Mouse (Mus musculus) limb, embryonic 14.5 days (tissue): ENCODE measurements around the gene Fggy. TPM values are rescaled to one million over a fixed set of nuclear protein-coding genes. Genes with fewer than 3 reads are reported as not detected.

Experiments
- ATAC-seq: fragments of 200-750 bp; cut with Nextera tagmentation; 2 replicates; pipeline ENCODE4 v1.8.0; 2017; ENCODE audit warnings: low read depth, moderate number of reproducible peaks, moderate TSS enrichment; ENCODE audit not compliant: low FRiP score
- DNase-seq: peaks from one replicate; pipeline ENCODE4 v3.0.0-alpha.2; 2015; ENCODE audit warnings: low spot score
- H3K27ac ChIP-seq: fragments of 300-500 bp; sonication (generic); replicated peaks from 2 replicates; pipeline ENCODE4 v1.5.1; 2014; ENCODE audit warnings: low read depth, mild to moderate bottlenecking, low read length, moderate library complexity, mixed read lengths
- H3K27me3 ChIP-seq: fragments of 300-500 bp; sonication (generic); 2 replicates; pipeline ENCODE4 v1.6.1; 2014; ENCODE audit warnings: low read length, mixed read lengths; ENCODE audit not compliant: control insufficient read depth, insufficient read depth
- H3K36me3 ChIP-seq: fragments of 300-500 bp; sonication (generic); 2 replicates; pipeline ENCODE4 v1.6.1; 2014; ENCODE audit warnings: mild to moderate bottlenecking, low read length, moderate library complexity, mixed read lengths; ENCODE audit not compliant: control insufficient read depth, insufficient read depth
- H3K4me1 ChIP-seq: fragments of 300-500 bp; sonication (generic); 2 replicates; pipeline ENCODE4 v1.6.1; 2014; ENCODE audit warnings: antibody characterized with exemption, low read length, mixed read lengths; ENCODE audit not compliant: control insufficient read depth, insufficient read depth
- H3K4me2 ChIP-seq: fragments of 300-500 bp; sonication (generic); replicated peaks from 2 replicates; pipeline ENCODE4 v1.6.1; 2014; ENCODE audit warnings: low read depth, mild to moderate bottlenecking, low read length, moderate library complexity; ENCODE audit not compliant: severe bottlenecking
- H3K4me3 ChIP-seq: fragments of 300-500 bp; sonication (generic); replicated peaks from 2 replicates; pipeline ENCODE4 v1.5.1; 2014; ENCODE audit warnings: low read length
- H3K9ac ChIP-seq: fragments of 300-500 bp; sonication (generic); 2 replicates; pipeline ENCODE4 v1.6.1; 2014; ENCODE audit warnings: mild to moderate bottlenecking, low read depth, low read length, moderate library complexity; ENCODE audit not compliant: severe bottlenecking
- H3K9me3 ChIP-seq: fragments of 300-500 bp; sonication (generic); 2 replicates; pipeline ENCODE4 v1.6.1; 2016; ENCODE audit warnings: low read length; ENCODE audit not compliant: control insufficient read depth
- POLR2A ChIP-seq: fragments of 200-500 bp; IDR thresholded peaks from 2 replicates; pipeline ENCODE4 v1.8.0; 2012; ENCODE audit warnings: inconsistent platforms, mild to moderate bottlenecking, moderate library complexity, borderline replicate concordance; ENCODE audit not compliant: insufficient read depth, insufficient read length; ENCODE audit errors: extremely low read depth
- WGBS: fragments of 180-500 bp; shearing (Covaris S2); extraction: QIAGEN DNeasy Blood & Tissue Kit; methylation state at CpG from one replicate; pipeline ENCODE4 v1.1.7; 2014; 5-methylcytosine and 5-hydroxymethylcytosine counted together
- polyA plus RNA-seq, 2 experiments: library from polyadenylated mRNA; depleted of rRNA in 1 of 2; stranded (reverse) in 1 of 2; unstranded in 1 of 2; fragments of >200 nt; fragmentation: Nextera tagmentation in 1 of 2; extraction: Ambion mirVana in 1 of 2; gene quantifications; 2 replicates each; pipeline versions ENCODE4 v1.2.1 to v1.2.3; 2012 to 2014

The Fggy gene
- polyA plus RNA-seq, 2 experiments, result 5.7 to 7.8 TPM

DNA sequence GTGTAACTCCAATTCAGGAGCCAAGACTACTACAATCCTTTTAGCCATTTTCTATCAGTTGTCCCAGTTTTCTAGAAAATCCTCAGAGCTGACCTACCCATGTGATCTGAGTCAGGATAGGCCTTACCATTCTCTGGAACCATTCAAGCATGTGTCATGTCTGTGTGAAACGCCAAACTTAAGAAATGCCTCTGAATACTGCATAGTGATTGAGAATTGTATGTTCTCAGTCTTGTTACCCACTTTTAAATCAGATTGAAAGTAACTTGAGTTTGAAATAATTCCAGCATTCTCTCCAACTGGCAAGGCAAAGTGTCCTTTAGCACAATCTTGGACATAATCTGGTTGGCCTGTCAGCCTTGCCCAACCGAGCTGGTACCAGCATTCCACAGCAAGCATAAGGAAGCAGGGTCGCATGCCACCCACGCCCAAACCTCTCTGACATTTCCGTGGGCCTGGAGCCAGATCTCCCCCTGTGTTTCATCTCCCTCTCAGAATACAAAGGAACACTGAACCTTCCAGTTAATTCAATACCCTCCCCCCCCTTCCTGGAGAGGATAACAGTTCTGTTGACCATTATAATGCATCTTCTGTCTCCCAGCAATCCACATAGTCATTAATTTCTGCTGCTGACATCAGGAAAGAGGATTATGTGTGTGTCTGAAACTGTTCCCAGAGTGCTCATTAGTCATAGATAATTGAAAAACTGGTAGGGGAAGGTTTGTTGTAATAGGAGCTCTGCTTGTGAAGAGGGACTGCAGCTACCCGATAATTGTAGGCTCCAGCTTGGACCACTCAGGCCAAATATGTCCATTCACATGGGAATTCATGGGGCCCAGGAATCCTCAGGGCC is 176.3 kb downstream of the Fggy start:
- H3K27ac ChIP-seq, result no peak overlapping the region

DNA sequence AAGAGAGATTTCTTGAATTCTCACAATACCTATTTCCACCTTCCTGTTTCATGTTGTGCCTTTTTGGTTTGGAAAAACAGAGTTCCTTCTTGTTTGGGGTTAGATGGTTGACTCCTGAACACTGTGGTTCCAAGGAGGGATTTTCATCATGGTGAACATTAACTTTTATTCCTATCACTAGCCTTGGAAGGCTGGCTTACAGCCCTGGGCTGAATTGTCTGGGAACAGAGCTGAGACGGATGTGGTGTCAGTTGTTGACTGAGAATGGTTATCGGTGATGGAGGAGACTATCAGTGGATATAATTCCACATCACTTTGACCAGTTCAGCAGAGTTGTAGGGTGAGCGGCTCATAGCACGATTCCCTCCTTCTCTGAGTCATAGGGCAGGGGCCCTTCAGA is 178.7 kb downstream of the Fggy start:
- DNase-seq (no peak), ATAC-seq (no peak)
- Histone ChIP-seq H3K9me3 (no peaks in the 10 kb centered on the region), H3K9ac (no peak overlapping the region), H3K27ac (no peak overlapping the region), H3K4me2 (no peak overlapping the region), H3K4me3 (no peak overlapping the region), H3K27me3 (no peaks in the 10 kb centered on the region), H3K36me3 (no peaks in the 10 kb centered on the region), H3K4me1 (0 out of 2 replicates have a peak, but pooled peaks cover 3% of the 10 kb centered on the region)
- no peak for TF ChIP-seq POLR2A
- 92% methylated on average over 4 of the region's 4 CpGs for WGBS

More for the DNA sequence above, 176.3 kb downstream of the Fggy start:
- no peaks in the 10 kb centered on the region for H3K27me3 ChIP-seq
- no peak for TF ChIP-seq POLR2A
- H3K4me3 ChIP-seq, result no peak overlapping the region
- no peaks in the 10 kb centered on the region for H3K36me3 ChIP-seq
- peaks cover 13% of the 10 kb centered on the region; the same call in 1 of the 2 replicates for H3K4me1 ChIP-seq
- DNase-seq, result peak; percentile 27
- no peak overlapping the region for H3K4me2 ChIP-seq
- peak; percentile 44; the same call in 1 of the 2 replicates for ATAC-seq
- no peak overlapping the region for H3K9ac ChIP-seq
- no peaks in the 10 kb centered on the region for H3K9me3 ChIP-seq
- 45% methylated on average over 6 of the region's 6 CpGs for WGBS

DNA sequence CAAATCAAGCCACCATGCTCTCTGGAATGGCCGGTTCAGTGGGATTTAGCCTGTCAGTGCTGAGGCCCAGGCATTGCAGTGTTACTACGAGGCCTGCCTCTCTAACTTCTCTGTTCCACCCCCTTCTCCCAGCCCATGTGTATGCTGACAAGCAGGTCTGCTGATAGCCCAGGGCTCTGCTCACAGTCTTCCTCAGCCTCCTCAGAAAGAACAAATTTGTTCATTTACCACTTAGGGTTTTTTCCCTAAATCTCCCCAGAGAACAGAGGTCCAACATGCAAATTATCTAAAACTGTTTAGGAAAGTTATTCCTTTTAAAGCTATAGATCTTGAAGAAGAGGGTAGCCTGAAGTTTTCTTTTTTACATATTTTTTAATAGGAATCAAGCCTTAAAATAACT is 179.4 kb downstream of the Fggy start:
- DNase-seq, result no peak
- H3K4me3 ChIP-seq, result no peak overlapping the region
- H3K4me1 ChIP-seq, result 0 out of 2 replicates have a peak, but pooled peaks cover 3% of the 10 kb centered on the region
- no peak for TF ChIP-seq POLR2A
- 53% methylated on average over 2 of the region's 2 CpGs for WGBS
- no peak overlapping the region for H3K9ac ChIP-seq
- H3K4me2 ChIP-seq, result no peak overlapping the region
- no peak for ATAC-seq
- no peak overlapping the region for H3K27ac ChIP-seq
- no peaks in the 10 kb centered on the region for H3K36me3 ChIP-seq
- H3K27me3 ChIP-seq, result no peaks in the 10 kb centered on the region
- no peaks in the 10 kb centered on the region for H3K9me3 ChIP-seq

- WGBS, result 50% methylated on average over 5 of the region's 5 CpGs
- no peak overlapping the region for H3K4me2 ChIP-seq
- H3K9ac ChIP-seq, result no peak overlapping the region
- H3K27me3 ChIP-seq, result no peaks in the 10 kb centered on the region
- no peak overlapping the region for H3K27ac ChIP-seq
- no peaks in the 10 kb centered on the region for H3K36me3 ChIP-seq
- no peaks in the 10 kb centered on the region for H3K9me3 ChIP-seq
- DNase-seq (no peak), ATAC-seq (no peak)
- H3K4me1 ChIP-seq, result peaks cover 9% of the 10 kb centered on the region
- TF ChIP-seq POLR2A, result no peak
- H3K4me3 ChIP-seq, result no peak overlapping the region
Observed at GRCm38 (mm10) chr4:95738179-95738578, 180.9 kb downstream of the Fggy start.

DNA sequence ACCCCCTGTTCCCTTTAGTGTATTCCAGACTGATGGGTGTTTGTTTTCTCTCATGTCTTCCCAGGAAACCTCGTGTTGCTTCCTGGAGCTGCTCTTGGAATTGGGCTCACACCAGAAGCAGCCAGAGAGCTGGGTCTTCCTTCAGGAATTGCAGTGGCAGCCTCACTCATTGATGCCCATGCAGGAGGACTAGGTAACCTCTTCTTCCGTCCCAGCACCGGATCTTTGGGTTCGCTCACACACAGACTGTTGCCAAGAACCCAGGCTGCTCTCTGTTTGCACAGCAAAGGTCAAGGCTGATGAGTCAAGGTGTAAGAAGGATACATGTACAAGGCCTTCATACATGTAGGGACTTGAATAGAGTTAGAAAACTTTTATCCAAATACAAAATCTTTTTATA is 181.4 kb downstream of the Fggy start:
- TF ChIP-seq POLR2A, result no peak
- no peak overlapping the region for H3K27ac ChIP-seq
- H3K9me3 ChIP-seq, result no peaks in the 10 kb centered on the region
- no peak overlapping the region for H3K4me2 ChIP-seq
- no peaks in the 10 kb centered on the region for H3K27me3 ChIP-seq
- H3K4me3 ChIP-seq, result no peak overlapping the region
- no peaks in the 10 kb centered on the region for H3K36me3 ChIP-seq
- no peak overlapping the region for H3K9ac ChIP-seq
- DNase-seq (no peak), ATAC-seq (no peak)
- 79% methylated on average over 4 of the region's 4 CpGs for WGBS
- peaks cover 7% of the 10 kb centered on the region for H3K4me1 ChIP-seq
